ENCODE assay signal across 19 mouse cellular contexts in genomic region chr1:166346906-166347305, GRCm38 (mm10).
"Had no signal": no experiment of that assay in that cellular context is flagged by ENCODE, and none has a peak within 500 bp of the region (broad histone marks: within the 10 kb centered on the region; RNA-seq: fewer than 3 reads in every experiment).

No protein-coding gene starts in this region.

- H3K4me2 ChIP-seq: lung, embryonic 14.5 days; midbrain, embryonic 12.5 days; neural tube, embryonic 13.5 days; neural tube, embryonic 15.5 days had no signal

- H3K36me3 ChIP-seq: midbrain, embryonic 10.5 days; midbrain, embryonic 12.5 days; neural tube, embryonic 13.5 days; neural tube, embryonic 15.5 days had no signal

- H3K9me3 ChIP-seq: midbrain, embryonic 10.5 days; midbrain, embryonic 12.5 days; neural tube, embryonic 13.5 days; neural tube, embryonic 15.5 days had no signal

- DNase-seq: lung, adult 18-20 months; lung, embryonic 14.5 days; lung, postnatal 10 days; lung, postnatal 4 days; midbrain, embryonic 14.5 days; retina, postnatal 1 day; right cerebral cortex, adult 18-20 months; right cerebral cortex, postnatal 25 days; right cerebral cortex, postnatal 4 days; spleen, adult 18-20 months; thymus, adult 18-20 months; thymus, postnatal 14 days; thymus, postnatal 36 days had no signal

- H3K4me3 ChIP-seq: midbrain, embryonic 10.5 days; midbrain, embryonic 12.5 days; myocyte; neural tube, embryonic 13.5 days; neural tube, embryonic 15.5 days had no signal

- ATAC-seq: midbrain, embryonic 16.5 days had no signal

- H3K27ac ChIP-seq: midbrain, embryonic 10.5 days; midbrain, embryonic 12.5 days; neural tube, embryonic 13.5 days; neural tube, embryonic 15.5 days had no signal

- H3K9ac ChIP-seq: lung, embryonic 14.5 days; midbrain, embryonic 12.5 days; neural tube, embryonic 13.5 days; neural tube, embryonic 15.5 days had no signal
